ENCODE assay signal across 10 mouse cellular contexts in the genomic region with DNA sequence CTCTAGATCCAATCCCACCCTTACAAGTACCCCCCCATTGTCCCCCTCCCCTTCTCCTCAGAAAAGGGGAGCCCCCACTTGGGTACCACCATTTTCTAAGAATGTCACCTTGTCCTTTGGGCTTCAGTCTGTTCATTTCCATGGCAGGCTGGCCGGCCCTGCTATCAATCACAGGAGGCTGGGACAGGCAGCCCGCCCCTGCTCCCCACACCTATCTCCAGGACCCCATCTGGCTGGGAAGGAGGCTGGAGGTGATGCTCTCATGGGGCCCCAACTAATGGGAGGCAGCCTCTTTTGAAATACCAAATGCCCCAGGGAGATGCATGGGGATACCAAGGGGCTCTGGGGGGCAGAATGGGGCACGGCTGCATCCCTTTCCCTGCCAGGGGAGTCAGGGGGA.
"Had no signal": no experiment of that assay in that cellular context is flagged by ENCODE, and none has a peak within 500 bp of the region (broad histone marks: within the 10 kb centered on the region; RNA-seq: fewer than 3 reads in every experiment).

No protein-coding gene starts in this region.

- H3K4me2 ChIP-seq: kidney, embryonic 15.5 days; limb, embryonic 13.5 days; midbrain, embryonic 13.5 days had no signal

- H3K4me1 ChIP-seq: midbrain, embryonic 13.5 days had no signal

- H3K9me3 ChIP-seq: kidney, embryonic 15.5 days; limb, embryonic 13.5 days; midbrain, embryonic 13.5 days had no signal

- DNase-seq: kidney, adult 2 months; kidney, postnatal 14 days; left cerebral cortex, postnatal 4 days; lung, adult 2 months; right cerebral cortex, postnatal 14 days had no signal

- H3K4me3 ChIP-seq: kidney, embryonic 15.5 days; limb, embryonic 13.5 days; midbrain, embryonic 13.5 days had no signal

- ATAC-seq: lung, postnatal 0 days; midbrain, embryonic 13.5 days had no signal

- H3K27ac ChIP-seq: kidney, embryonic 15.5 days; limb, embryonic 13.5 days; midbrain, embryonic 13.5 days; stomach, postnatal 0 days had no signal

- H3K9ac ChIP-seq: kidney, embryonic 15.5 days; limb, embryonic 13.5 days; midbrain, embryonic 13.5 days had no signal

- H3K27me3 ChIP-seq: kidney, embryonic 15.5 days; limb, embryonic 13.5 days; midbrain, embryonic 13.5 days had no signal

- H3K36me3 ChIP-seq: kidney, embryonic 15.5 days; limb, embryonic 13.5 days; midbrain, embryonic 13.5 days had no signal
